Mouse (Mus musculus) liver, adult (tissue): Measurements from ENCODE around the gene Cdkl5.

ENCODE experiments used
- GATA4 ChIP-seq: IDR thresholded peaks from 2 replicates; pipeline ENCODE4 v1.6.1; 2014; ENCODE audit warnings: mild to moderate bottlenecking, low read length; ENCODE audit not compliant: insufficient replicate concordance

Gene Cdkl5

GRCm38 (mm10) chrX:160994543-160995121, at the start of gene Cdkl5:
Gene Cdkl5 (minus strand): TSS chrX:160994704.
- TF ChIP-seq GATA4: no peak

- TF ChIP-seq GATA4: no peak
Observed at GRCm38 (mm10) chrX:161033235-161033803, 38.8 kb upstream of the Cdkl5 start.

GRCm38 (mm10) chrX:161032423-161032822, 37.9 kb upstream of the Cdkl5 start:
- TF ChIP-seq GATA4: no peak

GRCm38 (mm10) chrX:161030233-161030632, 35.7 kb upstream of the Cdkl5 start:
- no peak for TF ChIP-seq GATA4

- TF ChIP-seq GATA4: no peak
Observed at GRCm38 (mm10) chrX:161024475-161024874, 30.0 kb upstream of the Cdkl5 start.

- TF ChIP-seq GATA4: no peak
Observed at GRCm38 (mm10) chrX:161021548-161021947, 27.0 kb upstream of the Cdkl5 start.

- no peak for TF ChIP-seq GATA4
Observed at GRCm38 (mm10) chrX:161018179-161018578, 23.7 kb upstream of the Cdkl5 start.

GRCm38 (mm10) chrX:161006272-161006671, 11.8 kb upstream of the Cdkl5 start:
- no peak for TF ChIP-seq GATA4

GRCm38 (mm10) chrX:160996051-160996450, 1.5 kb upstream of the Cdkl5 start:
- TF ChIP-seq GATA4: no peak

GRCm38 (mm10) chrX:160995131-160995667, 695 bp upstream of the Cdkl5 start:
- TF ChIP-seq GATA4: no peak

GRCm38 (mm10) chrX:160993749-160994539, 560 bp downstream of the Cdkl5 start:
- no peak for TF ChIP-seq GATA4

GRCm38 (mm10) chrX:160992703-160993102, 1.8 kb downstream of the Cdkl5 start:
- TF ChIP-seq GATA4: no peak

- no peak for TF ChIP-seq GATA4
Observed at GRCm38 (mm10) chrX:160990276-160990675, 4.2 kb downstream of the Cdkl5 start.

GRCm38 (mm10) chrX:160977919-160978318, 16.6 kb downstream of the Cdkl5 start:
- no peak for TF ChIP-seq GATA4

GRCm38 (mm10) chrX:160971991-160972545, 22.4 kb downstream of the Cdkl5 start:
- no peak for TF ChIP-seq GATA4
